Mouse (Mus musculus) adrenal gland, adult 10 weeks (tissue): Measurements from ENCODE around the gene Zfp786. TPM values are rescaled to one million over a fixed set of nuclear protein-coding genes. Genes with fewer than 3 reads are reported as not detected.

Experiments
- polyA plus RNA-seq: library from polyadenylated mRNA; stranded (reverse); fragments of 350-450 nt; fragmentation: Illumina TruSeq; extraction: RNeasy Lipid Tissue Mini Kit (QIAGEN cat#74804); gene quantifications from one replicate; pipeline ENCODE4 v1.2.3, GENCODE M21; 2014; ENCODE audit warnings: low read depth, low replicate concordance

Gene Zfp786
- polyA plus RNA-seq = 2.5 TPM

DNA sequence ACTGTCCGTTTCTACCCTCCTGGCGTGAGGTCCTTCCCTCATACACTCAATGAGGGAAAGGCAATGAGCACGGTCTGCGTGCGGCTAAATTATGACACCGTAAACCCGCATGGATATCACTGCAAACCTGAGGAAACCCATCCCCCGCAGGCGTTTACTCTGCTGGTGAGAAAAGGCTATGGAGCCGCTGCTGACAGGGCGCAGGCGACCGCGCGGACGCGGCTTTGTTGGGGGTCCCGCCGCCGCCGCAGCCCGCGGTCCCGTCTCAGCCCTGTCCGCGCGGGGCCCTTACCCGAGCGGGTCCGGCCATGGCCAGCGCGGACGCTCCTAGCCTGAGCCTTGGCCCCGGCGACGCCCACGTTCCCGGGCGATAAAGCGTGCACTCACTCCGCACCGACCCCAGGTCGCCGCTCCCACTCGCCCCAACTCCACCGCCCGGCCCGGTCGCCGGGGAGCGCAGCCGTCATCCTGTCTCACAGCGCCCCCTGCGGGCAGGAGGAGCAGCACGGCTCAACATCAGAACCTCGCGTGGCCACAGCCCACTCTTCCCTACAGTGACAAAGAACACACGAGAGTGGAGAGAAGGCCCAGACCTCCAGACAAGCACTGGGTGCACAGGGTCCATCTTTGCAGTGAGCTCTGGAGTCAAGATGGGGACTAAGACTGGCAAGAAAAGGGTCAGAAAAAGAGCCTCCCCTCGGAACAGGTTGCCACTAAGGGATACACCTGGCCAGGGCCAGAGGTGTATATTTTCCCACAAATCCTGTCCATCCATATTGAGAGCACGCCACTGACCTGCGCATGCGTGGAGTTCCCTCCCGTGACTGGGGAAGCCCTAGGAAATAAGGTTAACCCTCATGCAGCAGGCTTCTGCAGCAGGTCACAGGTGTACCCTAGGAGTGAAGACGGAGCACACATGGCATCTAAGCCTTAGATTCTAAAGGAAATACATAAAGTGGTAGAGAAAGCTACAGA, at the start of gene Zfp786:
Zfp786 (minus strand) TSS at position 764 of the 975 bp plus-strand sequence.

DNA sequence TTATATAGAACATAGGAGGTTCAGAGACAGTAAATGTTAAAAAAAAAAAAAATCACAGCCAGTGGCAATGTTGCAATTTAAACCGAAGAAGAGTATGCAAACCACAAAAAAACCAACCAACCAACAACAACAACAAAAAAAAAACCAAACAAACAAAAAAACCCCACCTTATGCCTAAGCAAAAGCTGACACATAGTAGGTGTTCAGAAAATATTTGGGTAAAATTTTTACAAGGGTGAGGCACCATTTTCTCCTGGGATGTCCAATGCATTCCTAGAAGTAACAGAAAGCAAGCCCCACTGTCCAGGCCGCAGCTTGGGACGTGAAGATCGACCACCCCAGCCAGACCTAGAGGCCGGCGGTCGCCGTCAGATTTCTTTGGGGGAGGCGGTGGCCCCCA, 46.4 kb upstream of the Zfp786 start, which contains the start of gene Zfp282:
Zfp282 (plus strand) TSS at position 147 of the 400 bp plus-strand sequence.

DNA sequence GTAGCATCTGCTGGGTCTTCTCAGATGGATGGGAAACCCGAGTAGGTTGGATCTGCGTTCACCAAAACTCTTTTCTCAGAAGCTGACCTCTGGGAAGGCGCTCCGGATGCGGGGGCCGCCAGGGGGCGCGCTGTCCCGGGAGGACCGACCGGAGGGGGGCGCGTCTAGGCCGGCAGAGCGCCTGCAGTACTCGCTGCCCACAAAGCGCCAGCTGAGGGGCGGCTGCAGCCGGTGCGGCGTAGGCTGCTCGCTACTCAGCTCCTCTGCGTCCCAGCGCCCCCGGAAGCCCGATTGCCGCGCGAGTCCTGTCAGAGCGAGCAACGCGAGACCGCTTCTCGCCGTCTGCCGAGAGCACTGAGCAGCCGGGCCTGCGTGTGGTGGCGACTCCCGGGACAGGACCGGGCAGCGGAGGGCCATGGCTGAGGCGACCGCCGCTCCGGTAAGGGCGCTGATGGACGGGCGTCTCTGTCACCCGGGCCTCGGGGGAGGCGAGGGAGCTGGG, 4.9 kb upstream of the Zfp786 start, which contains the start of gene Zfp398:
Zfp398 (plus strand) TSS at position 180 of the 502 bp plus-strand sequence.

DNA sequence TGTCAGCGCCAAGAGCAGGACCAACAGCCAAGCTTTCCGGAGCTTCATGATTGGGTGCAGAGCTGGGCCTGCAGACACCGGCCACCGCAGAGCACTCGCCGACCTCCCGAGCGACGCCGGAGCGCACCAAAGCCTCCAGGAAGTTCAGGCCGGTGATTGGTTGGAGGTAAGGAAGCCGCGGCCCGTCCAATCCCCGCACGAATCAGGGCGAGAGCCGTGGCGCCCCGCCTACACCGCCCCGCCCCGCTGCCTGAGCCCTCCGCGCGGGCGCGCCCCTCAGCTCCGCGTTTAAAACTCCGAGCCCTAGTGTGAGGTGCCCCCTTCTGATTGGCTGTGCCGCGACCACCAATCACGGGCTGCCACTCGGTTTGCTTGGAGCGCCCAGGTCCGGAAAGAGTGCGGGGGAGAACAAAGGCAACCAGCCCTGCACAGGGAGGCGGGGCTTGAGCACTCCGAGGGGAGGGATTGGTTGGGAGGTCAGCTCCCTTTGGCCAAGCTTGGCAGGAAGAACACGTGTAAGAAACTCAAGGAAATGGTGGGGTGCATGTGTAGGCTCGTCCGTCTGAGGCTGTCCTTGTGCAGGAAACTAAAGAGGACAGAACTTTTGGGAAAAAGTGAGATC, 17.3 kb downstream of the Zfp786 start, which contains the start of gene Pdia4:
Pdia4 (minus strand) TSS at position 174 of the 622 bp plus-strand sequence.

Other genes starting within 250 kb of the Zfp786 start
- 18.3 TPM for gene Ezh2, start 235.5 kb downstream of the Zfp786 start, polyA plus RNA-seq
- 58.2 TPM for gene Pdia4, start 17.4 kb downstream of the Zfp786 start, polyA plus RNA-seq
- 21.1 TPM for gene Zfp398, start 4.8 kb upstream of the Zfp786 start, polyA plus RNA-seq
- gene Zfp282, start 46.3 kb upstream of the Zfp786 start, polyA plus RNA-seq = 1.6 TPM
- gene Zfp212, start 89.6 kb upstream of the Zfp786 start, polyA plus RNA-seq = 5.2 TPM
- 1.4 TPM for gene Zfp956, start 122.5 kb upstream of the Zfp786 start, polyA plus RNA-seq
- gene Zfp777, start 218.0 kb upstream of the Zfp786 start, polyA plus RNA-seq = 7.0 TPM